Mouse (Mus musculus) embryo, embryonic 11.5 days (tissue): Measurements from ENCODE around the gene C2cd2l.
"Not testable (repeated sequence)": the region's sequence is repeated elsewhere in the genome, so short reads cannot be mapped to it uniquely, and the experiment has no call there.

Experiments used
- DNase-seq: peaks from one replicate; pipeline ENCODE4 v3.0.0-alpha.2; 2012; ENCODE audit warnings: low read depth, low spot score

Gene C2cd2l

GRCm38 (mm10) chr9:44314257-44314547, 5.9 kb downstream of the C2cd2l start:
- DNase-seq = no peak

DNA sequence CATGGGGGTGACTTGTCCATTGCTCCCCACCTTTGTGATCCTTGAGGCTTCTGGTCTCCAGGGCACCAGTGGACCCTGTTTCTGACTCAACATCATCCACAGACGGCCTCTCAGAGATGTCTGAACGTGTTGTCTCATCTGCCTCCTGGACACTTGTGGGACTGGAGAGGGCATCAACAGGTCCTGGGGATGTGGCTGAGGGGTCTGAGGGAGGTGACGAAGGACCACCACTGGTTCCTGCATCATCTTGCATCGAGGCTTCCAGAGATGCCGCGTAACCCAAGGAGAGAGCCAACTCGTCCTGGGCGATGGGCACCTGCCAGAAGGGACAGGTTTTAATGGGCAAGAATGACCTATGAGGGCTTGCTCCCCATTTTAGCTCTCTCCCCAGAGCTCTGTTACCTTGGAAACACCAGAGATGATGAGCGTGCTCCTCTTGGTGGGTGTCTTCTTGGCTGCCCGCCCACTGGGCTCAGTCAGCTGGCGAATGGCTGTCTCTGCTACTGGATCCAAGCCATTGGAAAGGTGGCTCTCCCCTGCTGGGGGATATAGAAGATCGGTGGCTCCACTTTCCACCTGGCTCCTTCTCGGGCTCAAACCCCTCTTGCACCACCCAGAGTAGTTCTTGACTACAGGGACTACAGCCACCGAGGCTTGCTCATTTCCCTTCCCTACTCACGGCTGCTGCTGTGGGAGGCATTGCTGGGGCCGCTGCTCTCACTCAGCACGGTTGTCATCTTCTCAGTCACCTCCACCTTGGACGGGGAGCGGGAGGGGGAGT, 6.4 kb downstream of the C2cd2l start:
- no peak for DNase-seq

- DNase-seq = no peak
Measured at GRCm38 (mm10) chr9:44311136-44312134, 8.7 kb downstream of the C2cd2l start.

GRCm38 (mm10) chr9:44310750-44311135, 9.3 kb downstream of the C2cd2l start:
- no peak for DNase-seq

GRCm38 (mm10) chr9:44309756-44310155, 10.3 kb downstream of the C2cd2l start:
- no peak for DNase-seq

DNA sequence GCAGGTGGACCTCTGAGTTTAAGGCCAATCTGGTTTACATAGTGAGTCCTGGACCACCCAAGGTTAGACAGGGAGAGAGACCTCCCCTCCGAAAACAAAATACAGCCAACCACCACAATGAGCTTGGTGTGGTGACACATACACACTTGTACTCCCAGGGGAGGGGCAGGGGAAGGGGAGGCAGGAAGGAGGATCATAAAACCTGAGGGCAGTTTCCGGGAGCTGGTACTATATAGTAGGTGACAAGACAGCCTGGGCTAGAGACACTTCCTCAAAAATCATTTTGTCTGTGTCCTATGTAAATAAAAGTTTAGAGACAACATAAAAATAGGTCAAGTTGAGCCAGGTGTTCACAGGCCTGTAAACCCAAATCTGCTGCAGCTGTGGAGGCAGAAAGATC, 12.8 kb downstream of the C2cd2l start:
- no peak for DNase-seq

- DNase-seq = no peak
Measured at GRCm38 (mm10) chr9:44306532-44306931, 13.6 kb downstream of the C2cd2l start.

DNA sequence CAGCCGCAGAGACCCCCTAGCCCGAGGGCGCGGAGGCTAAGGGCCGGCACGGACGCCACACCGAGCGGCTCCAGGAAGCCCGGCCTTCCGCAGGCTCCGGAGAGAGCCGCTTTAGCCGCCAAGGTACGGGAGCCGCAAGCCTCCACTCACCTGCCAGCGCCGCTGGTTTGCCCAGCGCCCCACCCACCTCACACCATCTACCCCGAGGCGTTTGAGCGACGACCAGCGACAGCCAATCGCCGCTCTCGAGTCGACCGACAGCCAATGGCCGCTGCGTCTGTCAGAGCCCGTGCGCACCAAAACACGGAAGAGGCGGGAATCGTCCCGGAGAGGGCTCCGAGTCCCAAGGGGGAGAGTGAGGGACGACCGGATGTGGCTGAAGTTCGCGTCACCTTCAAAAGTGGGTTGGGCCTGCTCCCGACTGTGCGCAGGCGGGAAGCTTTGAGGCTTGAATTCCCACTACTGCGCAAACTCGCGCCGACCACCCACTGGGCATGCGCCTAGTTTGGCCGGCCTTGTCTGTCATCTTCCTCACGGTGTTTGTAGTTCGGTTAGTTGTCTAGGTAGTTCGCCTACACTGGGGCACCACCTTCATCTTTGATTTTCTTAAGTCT, 14.5 kb downstream of the C2cd2l start, which contains the start of gene Hinfp:
Gene Hinfp (minus strand): TSS at position 206 of the 614 bp plus-strand sequence.
- DNase-seq = peak; percentile 99

DNA sequence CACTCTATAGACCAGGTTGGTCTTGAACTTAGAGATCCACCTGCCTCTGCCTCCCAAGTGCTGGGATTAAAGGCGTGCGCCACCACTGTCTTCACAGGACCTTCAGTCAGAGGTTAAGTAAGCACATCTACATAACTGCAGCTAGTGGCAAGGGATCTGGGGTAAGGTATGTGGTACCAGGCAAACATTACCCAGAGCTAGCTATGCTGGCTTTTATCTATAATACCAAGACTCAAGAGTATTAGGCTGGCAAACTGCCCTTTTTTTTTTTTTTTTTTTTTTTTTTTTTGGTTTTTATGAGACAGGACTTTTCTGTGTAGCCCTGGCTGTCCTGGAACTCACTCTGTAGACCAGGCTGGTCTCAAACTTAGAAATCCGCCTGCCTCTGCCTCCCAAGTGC, 20.1 kb downstream of the C2cd2l start:
- not testable (repeated sequence) for DNase-seq

GRCm38 (mm10) chr9:44292490-44292889, 27.6 kb downstream of the C2cd2l start:
- DNase-seq = no peak

- no peak for DNase-seq
Measured at GRCm38 (mm10) chr9:44288959-44289291, 31.2 kb downstream of the C2cd2l start.

DNA sequence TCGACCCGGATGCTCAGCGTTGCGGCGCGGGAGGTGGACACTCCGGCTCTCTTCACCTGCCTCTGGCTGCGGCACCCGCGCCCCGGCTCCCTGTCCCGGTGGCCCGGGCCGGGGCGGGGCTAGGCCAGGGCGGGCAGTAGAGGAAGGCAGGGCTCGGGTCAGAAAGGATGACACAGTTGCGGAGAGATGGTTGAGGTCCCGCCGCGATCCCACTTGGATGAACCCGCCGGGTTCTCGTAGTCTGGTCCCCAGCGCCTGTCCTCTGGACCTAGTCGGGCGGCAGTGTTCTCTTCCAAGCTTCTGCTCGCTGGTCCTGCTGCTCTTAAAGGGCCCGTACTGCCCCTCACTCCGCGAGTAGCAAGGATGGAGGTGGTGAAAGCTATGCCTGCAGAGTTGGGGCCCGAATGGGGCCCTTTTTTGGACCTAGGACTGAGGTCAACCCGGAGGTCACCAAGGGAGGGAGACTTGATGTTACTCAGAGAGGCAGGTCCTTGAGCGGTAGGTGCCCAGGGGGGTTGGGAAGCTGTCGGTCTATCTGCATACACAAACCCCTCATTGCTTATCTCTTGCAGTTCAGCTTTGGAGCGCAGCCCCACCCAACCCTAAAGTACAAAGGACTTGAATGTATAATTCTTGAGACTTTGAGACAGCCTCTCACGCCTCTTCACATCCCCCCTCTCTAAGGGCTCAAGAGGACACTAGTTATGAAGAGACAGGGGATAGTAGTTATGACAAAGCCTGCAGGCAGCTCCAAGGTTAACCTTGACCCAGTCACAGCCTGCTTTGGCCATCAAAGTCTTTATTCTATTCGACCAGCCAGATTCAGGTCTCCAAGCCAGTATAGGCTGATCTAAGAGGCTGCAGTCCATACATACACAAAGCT, 31.8 kb downstream of the C2cd2l start, which contains the start of gene Abcg4:
Gene Abcg4 (minus strand): TSS at position 540 of the 883 bp plus-strand sequence.
- no peak for DNase-seq

DNA sequence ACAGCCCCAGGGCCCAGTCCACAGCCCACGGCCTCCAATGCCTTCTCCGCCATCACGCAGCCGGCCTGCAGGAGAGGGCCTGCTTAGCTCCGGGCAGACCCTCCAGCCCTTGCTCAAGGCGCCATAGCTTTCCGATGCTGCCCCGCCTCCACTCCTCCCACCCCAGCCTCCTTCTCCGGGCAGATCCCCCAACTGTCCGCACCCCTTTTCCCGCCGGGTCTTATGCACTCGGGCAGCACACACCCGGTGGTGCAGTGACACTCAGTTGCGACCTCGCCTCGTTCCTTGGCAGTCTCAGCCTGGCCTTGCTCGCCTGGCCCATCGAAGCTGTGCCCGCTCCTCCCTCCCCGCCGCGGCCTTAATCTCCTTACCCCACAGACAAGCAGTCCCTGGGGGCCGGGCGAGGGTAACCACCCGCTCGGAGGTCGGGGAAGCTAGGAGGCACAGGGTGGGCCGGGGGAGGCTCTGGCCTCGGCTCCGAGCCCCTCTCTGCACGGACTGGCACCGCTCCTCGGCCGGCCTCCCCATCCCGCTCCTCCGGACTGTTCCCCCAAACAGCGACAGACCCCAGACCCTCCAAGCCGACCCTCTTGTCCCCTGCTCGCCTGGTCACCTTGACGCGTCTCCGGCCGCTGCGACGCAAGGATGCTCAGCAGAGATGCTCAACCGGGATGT, 32.5 kb downstream of the C2cd2l start:
- no peak for DNase-seq

GRCm38 (mm10) chr9:44287003-44287400, 33.1 kb downstream of the C2cd2l start:
- no peak for DNase-seq

DNA sequence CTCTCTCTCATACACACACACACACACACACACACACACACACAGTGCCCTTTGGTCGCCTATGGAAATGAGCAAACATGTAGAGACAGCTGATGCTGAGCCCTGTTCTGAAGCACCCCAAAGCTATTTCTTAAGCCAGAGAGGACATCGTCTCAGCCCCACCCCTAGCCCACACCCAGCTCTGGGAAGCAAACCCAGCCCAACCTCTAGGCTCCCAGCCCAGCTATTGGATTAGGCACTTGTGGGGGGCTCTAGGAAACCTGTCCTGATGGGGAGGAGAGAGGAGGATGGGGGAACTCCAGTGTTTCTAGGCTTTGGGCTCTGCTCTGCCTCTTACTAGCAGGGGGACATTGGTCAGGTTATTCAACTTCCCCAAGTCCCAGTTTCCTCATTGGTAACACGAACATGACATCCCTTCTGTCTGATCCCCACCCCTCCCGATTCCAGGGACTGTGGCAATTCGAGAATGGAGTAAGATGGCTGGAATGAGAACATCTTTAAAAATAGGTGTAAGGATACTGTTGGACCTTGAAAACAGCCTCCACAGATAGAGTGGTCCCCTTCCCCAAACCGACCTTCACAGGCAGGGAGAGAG, 33.7 kb downstream of the C2cd2l start:
- no peak for DNase-seq

DNA sequence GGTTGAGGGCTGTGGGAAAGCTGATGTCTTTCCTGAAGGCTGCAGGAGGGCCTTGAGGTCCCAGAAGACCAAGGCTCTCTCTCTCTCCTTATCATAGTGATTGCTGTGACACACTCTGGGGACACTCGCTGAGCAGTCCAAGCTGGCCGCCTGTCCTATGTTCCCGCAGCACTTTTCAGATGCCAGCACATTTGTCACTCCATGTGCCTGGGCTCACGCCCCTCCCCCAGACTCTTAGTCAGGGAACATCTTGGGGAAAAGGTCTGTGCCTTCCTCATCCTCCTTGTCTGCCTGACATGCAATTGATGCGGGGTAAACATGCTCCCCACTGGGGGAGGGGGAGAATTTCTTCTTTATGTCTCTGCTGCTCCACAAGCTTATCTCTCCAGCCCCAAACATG, 36.9 kb downstream of the C2cd2l start:
- DNase-seq = no peak

GRCm38 (mm10) chr9:44269973-44270372, 50.1 kb downstream of the C2cd2l start:
- DNase-seq = no peak

- no peak for DNase-seq
Measured at GRCm38 (mm10) chr9:44269077-44269476, 51.0 kb downstream of the C2cd2l start.

- DNase-seq = no peak
Measured at GRCm38 (mm10) chr9:44268432-44268831, 51.7 kb downstream of the C2cd2l start, which contains the start of gene Nlrx1. Gene Nlrx1 (minus strand): TSS chr9:44268599.

GRCm38 (mm10) chr9:44268027-44268360, 52.1 kb downstream of the C2cd2l start:
- DNase-seq = peak; percentile 58
